Mouse (Mus musculus) heart, postnatal 0 days (tissue): ENCODE data around the gene Psmd14.

Experiments
- CTCF ChIP-seq: IDR thresholded peaks from 2 replicates; pipeline ENCODE4 v1.5.1; 2016; ENCODE audit warnings: antibody characterized with exemption, control low read depth, low read depth
- EP300 ChIP-seq: IDR thresholded peaks from 2 replicates; pipeline ENCODE4 v1.6.1; 2016; ENCODE audit warnings: antibody characterized with exemption, low read depth

DNA sequence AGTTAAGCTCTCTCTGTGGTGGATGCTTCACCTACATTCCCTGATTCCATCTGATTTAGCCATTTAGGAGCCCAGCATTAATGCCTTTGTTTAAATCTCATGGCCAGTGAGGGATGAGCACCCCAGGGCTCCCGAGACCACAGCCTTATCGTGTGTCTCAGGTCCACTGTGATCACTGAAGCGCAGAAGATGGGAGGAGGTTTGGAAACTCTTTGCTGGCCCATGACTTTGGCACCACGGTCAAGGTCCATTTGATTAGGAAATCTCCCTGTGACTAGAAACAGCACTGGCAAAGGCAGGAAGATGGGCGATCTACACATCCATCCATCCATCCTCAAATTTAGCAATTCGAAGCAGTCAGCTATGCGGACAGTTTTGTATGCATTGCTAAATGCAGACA is 44.1 kb upstream of the Psmd14 start:
- TF ChIP-seq EP300 (no peak), CTCF (no peak)
